Mouse (Mus musculus) liver, postnatal 0 days (tissue): Measurements from ENCODE around the gene Slc25a48.

Experiments
- CTCF ChIP-seq: sonication (generic); IDR thresholded peaks from 2 replicates; pipeline ENCODE4 v1.5.1; 2016; ENCODE audit warnings: antibody characterized with exemption, low read depth
- EP300 ChIP-seq: IDR thresholded peaks from 2 replicates; pipeline ENCODE4 v1.6.1; 2016; ENCODE audit warnings: antibody characterized with exemption, low read depth, mild to moderate bottlenecking

- TF ChIP-seq EP300: no peak
- TF ChIP-seq CTCF: no peak
Observed at GRCm38 (mm10) chr13:56467786-56468185, 29.6 kb downstream of the Slc25a48 start.
